Mouse (Mus musculus): ENCODE results near the gene Mctp2.

DNA sequence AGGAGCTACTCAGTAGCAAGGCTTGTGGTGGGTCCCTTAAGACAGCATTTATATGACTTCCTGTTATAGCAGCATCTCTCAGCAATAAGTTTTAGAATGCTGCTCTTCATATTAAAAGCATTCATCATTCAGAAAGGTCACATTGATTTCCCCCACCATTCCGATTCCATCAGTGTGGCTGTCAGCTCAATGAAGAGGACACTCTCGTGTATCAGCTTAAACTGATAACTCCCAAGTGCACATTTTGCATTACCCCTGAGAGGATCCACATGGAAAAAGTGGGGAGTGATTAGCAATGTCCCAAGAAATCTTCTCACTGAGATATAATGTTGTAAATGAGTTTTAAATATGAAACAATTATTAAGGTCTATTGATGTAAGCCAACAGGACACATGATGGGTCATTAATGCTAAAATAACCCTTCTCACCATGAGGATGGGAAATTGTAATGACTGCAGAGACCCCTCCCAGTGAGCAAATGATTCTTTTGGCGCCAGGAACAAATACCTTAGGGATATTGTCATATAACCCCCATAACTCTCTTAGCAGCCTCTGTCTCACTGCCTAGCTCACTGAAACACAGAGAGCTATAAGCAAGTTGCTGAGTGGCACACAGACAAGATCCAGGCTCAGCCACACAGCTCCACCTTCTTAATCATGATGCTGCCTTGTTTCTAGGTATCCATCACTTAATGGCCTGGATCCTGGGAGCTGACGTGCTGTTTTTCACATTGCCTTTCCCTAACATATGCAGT is 12.4 kb downstream of the Mctp2 start:
- no peak for TF ChIP-seq CTCF (IDR thresholded peaks at IDR 0.05; ENCODE audit: extremely low read depth, insufficient read length, insufficient replicate concordance, low read depth, low read length)
- no peak for TF ChIP-seq POLR2A (IDR thresholded peaks at IDR 0.05; ENCODE audit: low read depth, low read length)
